Mouse (Mus musculus): ENCODE measurements around the gene Dnah6. TPM values are rescaled to one million over a fixed set of nuclear protein-coding genes. Genes with fewer than 3 reads are reported as not detected.

The Dnah6 gene
- polyA plus RNA-seq, 1 experiment from 2014 or later = 0.07 TPM

DNA sequence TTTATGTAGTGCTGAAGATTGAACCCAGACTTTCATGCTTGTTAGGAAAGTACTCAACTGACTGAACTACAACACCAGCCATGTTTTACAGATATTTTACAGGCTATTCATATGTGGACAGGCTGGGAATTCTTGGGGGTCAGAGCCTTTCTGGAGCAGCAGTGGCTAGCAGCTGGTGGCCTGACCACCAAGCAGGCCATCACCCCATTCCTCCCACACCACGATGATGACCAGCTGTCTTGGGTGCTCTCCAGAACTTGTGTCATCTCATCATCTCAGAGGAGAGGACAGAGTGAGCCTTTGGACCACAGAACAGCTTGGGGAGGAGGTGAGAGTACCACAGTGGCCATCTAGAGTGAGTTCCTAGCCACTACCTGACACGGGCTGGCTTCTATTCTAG, 244.6 kb downstream of the Dnah6 start:
- no peak for ATAC-seq (replicated peaks; ENCODE audit: low FRiP score, low TSS enrichment, low read depth)

GRCm38 (mm10) chr6:72971074-72971473, 250.4 kb downstream of the Dnah6 start:
- Histone ChIP-seq H3K4me2 (ENCODE audit: low read length) (no peak overlapping the region), H3K9me3 (ENCODE audit: control insufficient read depth, low read length) (no peaks in the 10 kb centered on the region), H3K4me3 (ENCODE audit: low read depth, low read length) (no peak overlapping the region), H3K36me3 (ENCODE audit: control insufficient read depth, insufficient read depth, low read length) (no peaks in the 10 kb centered on the region), H3K27ac (ENCODE audit: low read depth) (no peak overlapping the region), H3K9ac (ENCODE audit: low read length) (no peak overlapping the region), H3K27me3 (replicated peaks; ENCODE audit: control insufficient read depth, insufficient read depth, low read length) (no peaks in the 10 kb centered on the region), H3K4me1 (replicated peaks; ENCODE audit: control insufficient read depth, insufficient read depth, low read length) (no peaks in the 10 kb centered on the region)
- 72% methylated on average over 3 of the region's 3 CpGs for WGBS
- ATAC-seq (replicated peaks; ENCODE audit: low FRiP score, low TSS enrichment, low read depth) = no peak
- DNase-seq (ENCODE audit: low spot score) = no peak

More for the DNA sequence above, 244.6 kb downstream of the Dnah6 start:
- 88% methylated on average over 2 of the region's 2 CpGs for WGBS
- H3K4me2 ChIP-seq (ENCODE audit: low read length) = no peak overlapping the region
- no peaks in the 10 kb centered on the region for H3K36me3 ChIP-seq (ENCODE audit: control insufficient read depth, insufficient read depth, low read length)
- H3K4me1 ChIP-seq (replicated peaks; ENCODE audit: control insufficient read depth, insufficient read depth, low read length) = peaks cover 14% of the 10 kb centered on the region; the same call in 1 of the 2 replicates
- DNase-seq (ENCODE audit: low spot score) = no peak
- H3K9ac ChIP-seq (ENCODE audit: low read length) = no peak overlapping the region
- no peak overlapping the region for H3K4me3 ChIP-seq (ENCODE audit: low read depth, low read length)
- H3K27me3 ChIP-seq (replicated peaks; ENCODE audit: control insufficient read depth, insufficient read depth, low read length) = no peaks in the 10 kb centered on the region
- no peak overlapping the region for H3K27ac ChIP-seq (ENCODE audit: low read depth)
- no peaks in the 10 kb centered on the region for H3K9me3 ChIP-seq (ENCODE audit: control insufficient read depth, low read length)

GRCm38 (mm10) chr6:72969787-72970186, 251.7 kb downstream of the Dnah6 start:
- 81% methylated on average over 3 of the region's 3 CpGs for WGBS
- H3K4me2 ChIP-seq (ENCODE audit: low read length) = no peak overlapping the region
- H3K9me3 ChIP-seq (ENCODE audit: control insufficient read depth, low read length) = no peaks in the 10 kb centered on the region
- H3K9ac ChIP-seq (ENCODE audit: low read length) = no peak overlapping the region
- no peaks in the 10 kb centered on the region for H3K4me1 ChIP-seq (replicated peaks; ENCODE audit: control insufficient read depth, insufficient read depth, low read length)
- H3K27me3 ChIP-seq (replicated peaks; ENCODE audit: control insufficient read depth, insufficient read depth, low read length) = no peaks in the 10 kb centered on the region
- H3K4me3 ChIP-seq (ENCODE audit: low read depth, low read length) = no peak overlapping the region
- no peak for DNase-seq (ENCODE audit: low spot score)
- H3K27ac ChIP-seq (ENCODE audit: low read depth) = no peak overlapping the region
- no peaks in the 10 kb centered on the region for H3K36me3 ChIP-seq (ENCODE audit: control insufficient read depth, insufficient read depth, low read length)
- no peak for ATAC-seq (replicated peaks; ENCODE audit: low FRiP score, low TSS enrichment, low read depth)

Other genes starting within 250 kb of the Dnah6 start
- 226 and 235 TPM in 2 replicates for gene Suclg1, start 26.7 kb upstream of the Dnah6 start, polyA plus RNA-seq (2014; fragmentation: Nextera tagmentation; extraction: Ambion mirVana)
- gene 4931417E11Rik, start 248.0 kb upstream of the Dnah6 start, polyA plus RNA-seq (2014; fragmentation: Nextera tagmentation; extraction: Ambion mirVana) = not detected in 2 replicates

Measured in intestine, embryonic 14.5 days (tissue).